Mouse (Mus musculus) retina, adult 2 months (tissue): Measurements from ENCODE around the gene Taar7f.
A peak's percentile ranks its signal among the peaks of the same experiment; 100 is the strongest.
"Not testable (repeated sequence)": the region's sequence is repeated elsewhere in the genome, so short reads cannot be mapped to it uniquely, and the experiment has no call there.

Source experiments
- DNase-seq: peaks from one replicate; pipeline ENCODE4 v3.0.0-alpha.2; 2012; ENCODE audit warnings: low read depth, low spot score

Taar7f gene

DNA sequence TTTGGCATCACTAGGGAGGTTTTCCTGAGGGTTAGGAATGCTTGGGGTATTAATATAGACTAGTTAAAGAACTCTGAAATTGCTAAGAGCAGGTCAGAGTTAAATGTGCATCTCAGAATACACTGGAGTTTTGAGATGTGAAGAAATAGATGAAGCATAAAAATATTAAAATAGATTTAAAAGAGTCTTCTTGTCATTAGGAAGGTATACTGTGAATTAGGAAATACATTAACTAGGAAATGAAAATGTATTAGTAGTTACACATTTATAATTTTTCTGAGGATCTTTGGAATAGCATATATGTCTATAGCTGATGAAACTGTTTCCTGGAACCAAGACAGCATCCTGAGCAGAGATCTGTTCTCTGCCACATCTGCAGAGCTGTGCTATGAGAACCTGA is at the start of gene Taar7f:
Gene Taar7f, plus strand, starts transcription at position 301 of the 400 bp plus-strand sequence.
- no peak for DNase-seq

GRCm38 (mm10) chr10:23999639-24000038 is 49.7 kb upstream of the Taar7f start, which contains the start of gene Taar7b:
Gene Taar7b, plus strand, starts transcription at chr10:23999939.
- no peak for DNase-seq

GRCm38 (mm10) chr10:24006442-24006841 is 42.9 kb upstream of the Taar7f start:
- no peak for DNase-seq

DNA sequence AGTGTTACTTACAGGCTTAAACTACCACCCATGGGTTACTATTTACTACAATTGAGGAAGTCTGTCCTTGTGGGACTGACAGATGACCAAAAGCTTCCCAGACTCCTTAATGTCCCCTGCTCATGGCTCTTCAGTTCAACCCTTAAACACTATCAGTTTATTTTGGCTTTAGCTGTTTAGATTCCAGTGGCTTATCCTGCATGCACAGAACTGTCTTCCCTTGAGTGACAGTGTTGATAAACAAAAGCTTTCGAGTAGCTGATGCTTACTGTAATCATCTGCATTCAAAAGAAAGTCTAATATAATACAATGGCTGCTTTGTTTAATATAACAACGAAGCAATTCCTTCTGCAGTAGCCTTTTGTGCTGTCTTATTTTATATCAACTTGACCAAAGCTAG is 42.3 kb upstream of the Taar7f start:
- no peak for DNase-seq

- DNase-seq = no peak
Observed at GRCm38 (mm10) chr10:24008143-24008542, 41.2 kb upstream of the Taar7f start.

GRCm38 (mm10) chr10:24026922-24027321 is 22.4 kb upstream of the Taar7f start, which contains the start of gene Taar7d:
Gene Taar7d, plus strand, starts transcription at chr10:24027222.
- no peak for DNase-seq

GRCm38 (mm10) chr10:24031347-24031746 is 18.0 kb upstream of the Taar7f start:
- no peak for DNase-seq

- no peak for DNase-seq
Observed at GRCm38 (mm10) chr10:24037314-24037713, 12.0 kb upstream of the Taar7f start, which contains the start of gene Taar7e. Gene Taar7e, plus strand, starts transcription at chr10:24037614.

DNA sequence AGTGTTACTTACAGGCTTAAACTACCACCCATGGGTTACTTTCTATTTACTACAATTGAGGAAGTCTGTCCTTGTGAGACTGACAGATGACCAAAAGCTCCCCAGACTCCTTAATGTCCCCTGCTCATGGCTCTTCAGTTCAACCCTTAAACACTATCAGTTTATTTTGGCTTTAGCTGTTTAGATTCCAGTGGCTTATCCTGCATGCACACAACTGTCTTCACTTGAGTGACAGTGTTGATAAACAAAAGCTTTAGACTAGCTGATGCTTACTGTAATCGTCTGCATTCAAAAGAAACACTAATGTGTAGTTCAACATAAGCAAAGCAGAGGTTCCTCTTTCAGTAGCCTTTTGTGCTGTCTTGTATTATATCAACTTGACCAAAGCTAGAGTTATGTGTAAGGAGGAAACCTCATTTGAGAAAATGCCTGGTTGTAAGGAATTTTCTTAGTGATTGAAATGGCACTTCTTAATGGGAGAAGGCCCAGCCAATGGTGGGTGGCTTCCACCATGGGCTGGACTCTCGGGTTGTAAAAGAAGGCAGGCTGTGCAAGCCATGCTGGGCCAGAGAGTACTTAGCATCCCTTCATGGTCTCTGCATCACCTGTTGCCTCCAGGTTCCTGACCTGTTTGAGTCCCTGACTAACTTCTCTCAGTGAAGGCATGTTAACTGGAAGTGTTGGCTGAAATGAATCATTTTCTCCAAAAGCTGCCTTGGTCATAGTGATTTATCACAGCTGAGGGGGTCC is 9.0 kb upstream of the Taar7f start:
- no peak for DNase-seq

GRCm38 (mm10) chr10:24052039-24052438 is 2.7 kb downstream of the Taar7f start:
- DNase-seq = no peak

DNA sequence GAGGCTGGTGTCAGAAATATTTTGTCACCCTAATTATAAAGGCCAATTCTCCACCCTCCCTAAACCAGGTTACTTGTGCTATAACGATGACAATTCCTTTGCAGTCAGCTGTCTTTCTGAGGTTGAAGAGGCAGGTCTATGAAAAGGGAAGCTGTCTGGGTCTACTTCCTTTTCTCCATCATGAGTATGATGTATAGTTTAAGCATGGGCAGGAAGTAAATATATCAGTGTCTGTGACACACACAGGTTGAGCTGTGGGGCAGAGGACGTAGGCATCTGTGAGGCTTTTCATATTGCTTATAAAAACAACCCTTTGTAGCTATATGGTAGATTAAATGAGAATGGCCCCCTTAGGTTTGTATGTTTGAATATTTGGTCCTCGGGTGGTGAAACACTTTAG is 9.7 kb downstream of the Taar7f start:
- no peak for DNase-seq

DNA sequence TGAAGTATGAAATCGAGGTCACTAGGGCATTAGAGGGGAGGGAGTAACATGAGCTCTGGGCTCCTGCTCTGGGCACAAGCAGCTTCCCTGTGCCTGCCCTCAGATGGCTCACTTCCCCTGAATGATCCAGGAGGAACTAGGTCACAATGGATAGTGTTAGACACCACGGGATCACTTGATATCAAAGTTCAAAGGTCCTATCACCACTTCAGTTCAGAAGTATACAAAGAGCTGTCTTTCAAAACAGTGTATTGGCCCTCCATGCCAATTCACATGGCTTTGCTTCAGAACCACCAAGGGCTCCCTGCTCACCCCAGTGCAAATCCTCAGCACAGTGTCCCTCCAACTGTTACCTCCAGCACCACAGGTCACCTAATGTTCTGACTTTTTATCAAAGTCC is 25.4 kb downstream of the Taar7f start:
- DNase-seq = not testable (repeated sequence)

GRCm38 (mm10) chr10:24076200-24076599 is 26.9 kb downstream of the Taar7f start, which contains the start of gene Taar8a:
Gene Taar8a, plus strand, starts transcription at chr10:24076500.
- DNase-seq = not testable (repeated sequence)

DNA sequence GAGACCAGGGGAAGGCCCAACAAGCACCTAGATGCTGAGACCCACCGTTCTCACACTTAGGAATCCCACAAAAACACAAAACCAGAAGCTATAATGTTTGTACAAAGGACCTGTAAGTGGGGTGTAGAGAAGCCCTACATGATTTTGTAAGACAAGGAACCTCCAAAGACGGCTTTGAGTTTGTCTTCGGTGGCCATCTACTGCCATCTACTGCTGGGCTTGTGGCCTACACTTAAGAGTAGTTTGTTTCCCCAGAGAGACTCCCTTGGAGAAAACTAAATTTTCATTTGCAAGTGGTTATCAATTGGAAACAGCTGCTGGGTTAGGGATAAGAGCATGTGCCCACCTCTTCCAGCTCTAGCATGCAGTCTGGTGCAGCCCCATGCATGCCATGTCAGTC is 30.9 kb downstream of the Taar7f start:
- DNase-seq = peak; percentile 6

GRCm38 (mm10) chr10:24085936-24086335 is 36.6 kb downstream of the Taar7f start:
- DNase-seq = no peak

DNA sequence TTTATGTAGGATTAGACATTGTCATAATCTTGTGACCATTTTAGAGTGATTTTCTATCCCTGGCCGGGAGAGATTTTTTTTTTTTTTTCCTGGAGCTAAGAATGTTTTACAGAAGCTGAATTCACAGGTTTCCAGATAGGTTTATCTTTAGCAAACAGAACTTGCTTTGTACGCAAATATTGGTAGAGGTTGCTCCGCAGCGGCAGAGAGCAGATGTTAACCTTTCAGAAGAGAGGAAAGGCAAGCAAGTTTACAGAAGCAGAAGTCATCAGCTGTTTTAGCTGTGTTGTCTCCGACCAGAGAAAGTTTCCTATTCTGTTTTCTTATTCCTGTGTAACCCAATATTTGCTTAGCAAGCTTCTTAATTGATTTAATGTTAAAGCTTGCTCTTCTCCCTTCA is 37.2 kb downstream of the Taar7f start:
- DNase-seq = no peak

- DNase-seq = no peak
Observed at GRCm38 (mm10) chr10:24087168-24087567, 37.9 kb downstream of the Taar7f start.

DNA sequence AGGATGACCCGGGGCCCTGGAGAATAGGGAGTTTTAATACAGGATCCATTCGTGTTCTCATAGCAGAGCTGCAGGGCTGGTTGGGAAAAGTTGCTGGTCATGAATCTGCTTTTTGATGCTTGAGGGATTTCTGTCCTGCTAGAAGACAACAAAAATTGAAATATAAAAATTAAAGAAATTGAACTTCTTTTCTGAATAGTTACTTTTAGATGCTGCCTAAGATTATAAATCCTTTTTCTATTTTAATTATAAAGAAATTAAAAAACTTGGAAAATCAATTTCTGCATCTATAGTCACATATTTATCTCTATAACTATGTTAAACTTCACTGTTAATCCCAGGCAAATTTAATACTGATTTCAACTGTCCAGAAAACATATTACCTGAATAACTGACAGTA is 42.9 kb downstream of the Taar7f start, which contains the start of gene Taar8b:
Gene Taar8b, minus strand, starts transcription at position 101 of the 400 bp plus-strand sequence.
- no peak for DNase-seq

GRCm38 (mm10) chr10:24097010-24097409 is 47.7 kb downstream of the Taar7f start:
- DNase-seq = not testable (repeated sequence)
